Mouse (Mus musculus): ENCODE results near the gene Mpz. TPM values are rescaled to one million over a fixed set of nuclear protein-coding genes. Genes with fewer than 3 reads are reported as not detected.

Gene Mpz
- polyA plus RNA-seq, 1 experiment from 2014 or later: 0.57 TPM

GRCm38 (mm10) chr1:171111020-171111780 lies 39.3 kb upstream of the Mpz start:
- under 1% methylated on average over 38 of the region's 38 CpGs for WGBS
- peaks cover 14% of the 10 kb centered on the region for H3K4me1 ChIP-seq (ENCODE audit: insufficient read depth, low read length)
- H3K9me3 ChIP-seq (ENCODE audit: low read length): no peaks in the 10 kb centered on the region
- no peaks in the 10 kb centered on the region for H3K27me3 ChIP-seq (ENCODE audit: insufficient read depth, low read length)
- H3K4me3 ChIP-seq (ENCODE audit: low read length): peak overlapping the region; percentile 69
- ATAC-seq (ENCODE audit: low FRiP score, low TSS enrichment): peak; percentile 88
- H3K27ac ChIP-seq (ENCODE audit: low read length): peak overlapping the region; percentile 84
- peak overlapping the region; percentile 70 for H3K9ac ChIP-seq (replicated peaks; ENCODE audit: low read length)
- peak overlapping the region; percentile 63 for H3K4me2 ChIP-seq (replicated peaks; ENCODE audit: low read depth, low read length)
- no peaks in the 10 kb centered on the region for H3K36me3 ChIP-seq (ENCODE audit: insufficient read depth, low read length)

GRCm38 (mm10) chr1:171111781-171112575 lies 38.5 kb upstream of the Mpz start:
- Histone ChIP-seq H3K36me3 (ENCODE audit: insufficient read depth, low read length) (no peaks in the 10 kb centered on the region), H3K9ac (replicated peaks; ENCODE audit: low read length) (peak overlapping the region; percentile 70), H3K4me1 (ENCODE audit: insufficient read depth, low read length) (peaks cover 14% of the 10 kb centered on the region), H3K27me3 (ENCODE audit: insufficient read depth, low read length) (no peaks in the 10 kb centered on the region), H3K4me2 (replicated peaks; ENCODE audit: low read depth, low read length) (peak overlapping the region; percentile 63), H3K9me3 (ENCODE audit: low read length) (no peaks in the 10 kb centered on the region), H3K4me3 (ENCODE audit: low read length) (peak overlapping the region; percentile 69), H3K27ac (ENCODE audit: low read length) (peak overlapping the region; percentile 84)
- peak; percentile 12; the same call in 1 of the 2 replicates for ATAC-seq (ENCODE audit: low FRiP score, low TSS enrichment)
- WGBS: 3% methylated on average over 15 of the region's 15 CpGs

DNA sequence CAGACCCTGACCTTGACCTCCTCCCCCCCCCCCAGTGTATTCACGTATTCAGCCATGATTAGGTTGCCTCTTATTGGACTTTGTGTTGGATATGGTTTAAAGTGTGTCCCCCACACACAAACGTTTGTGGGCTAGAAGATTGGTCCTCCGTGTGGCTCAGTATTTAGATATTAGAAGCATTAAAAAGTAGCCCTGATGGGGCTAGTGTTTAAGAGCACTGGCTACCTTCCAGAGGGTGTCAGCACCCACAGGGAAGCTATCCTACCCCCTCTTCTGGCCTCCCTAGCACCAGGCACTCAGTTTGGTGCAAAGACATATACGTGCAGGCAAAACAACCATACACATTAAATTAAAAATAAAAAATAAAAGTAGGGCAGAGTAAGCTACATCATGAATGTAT lies 37.5 kb upstream of the Mpz start:
- H3K4me3 ChIP-seq (ENCODE audit: low read length): no peak overlapping the region
- 67% methylated on average over 4 of the region's 4 CpGs for WGBS
- H3K9ac ChIP-seq (replicated peaks; ENCODE audit: low read length): no peak overlapping the region
- H3K9me3 ChIP-seq (ENCODE audit: low read length): no peaks in the 10 kb centered on the region
- H3K27ac ChIP-seq (ENCODE audit: low read length): no peak overlapping the region
- ATAC-seq (ENCODE audit: low FRiP score, low TSS enrichment): no peak
- H3K36me3 ChIP-seq (ENCODE audit: insufficient read depth, low read length): no peaks in the 10 kb centered on the region
- H3K27me3 ChIP-seq (ENCODE audit: insufficient read depth, low read length): no peaks in the 10 kb centered on the region
- no peak overlapping the region for H3K4me2 ChIP-seq (replicated peaks; ENCODE audit: low read depth, low read length)
- H3K4me1 ChIP-seq (ENCODE audit: insufficient read depth, low read length): peaks cover 14% of the 10 kb centered on the region

DNA sequence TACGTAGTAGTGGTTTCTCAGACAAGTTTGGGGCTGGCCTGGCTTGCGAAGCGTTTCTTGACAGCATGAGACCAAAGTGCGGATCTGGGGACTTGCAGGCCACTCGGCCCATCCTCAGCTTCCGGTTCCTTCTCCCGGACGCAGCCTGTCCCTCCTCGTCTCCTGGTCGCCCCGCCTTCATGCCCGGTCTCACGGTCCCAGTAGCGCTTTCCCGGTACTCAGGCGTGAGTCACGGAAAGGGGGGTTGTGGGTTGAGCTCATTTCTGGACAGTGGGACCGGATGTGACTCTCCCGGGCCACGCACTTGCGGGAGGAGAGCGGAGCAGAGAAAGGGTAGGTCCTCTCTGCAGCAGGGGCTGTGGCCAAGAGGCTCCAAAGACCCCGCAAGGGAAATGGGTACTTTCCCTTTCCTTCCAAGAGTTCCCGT lies 36.6 kb upstream of the Mpz start, which contains the start of gene Cfap126:
Gene Cfap126 (plus strand): TSS at position 46 of the 427 bp plus-strand sequence.
- H3K4me1 ChIP-seq (ENCODE audit: insufficient read depth, low read length): peaks cover 14% of the 10 kb centered on the region
- peak within 1 kb of the TSS; percentile 75 for H3K27ac ChIP-seq (ENCODE audit: low read length)
- H3K36me3 ChIP-seq (ENCODE audit: insufficient read depth, low read length): no peaks in the 10 kb centered on the region
- no peaks in the 10 kb centered on the region for H3K9me3 ChIP-seq (ENCODE audit: low read length)
- H3K4me3 ChIP-seq (ENCODE audit: low read length): peak within 1 kb of the TSS; percentile 49
- under 1% methylated on average over 24 of the region's 24 CpGs for WGBS
- peak within 1 kb of the TSS; percentile 58 for H3K4me2 ChIP-seq (replicated peaks; ENCODE audit: low read depth, low read length)
- H3K27me3 ChIP-seq (ENCODE audit: insufficient read depth, low read length): no peaks in the 10 kb centered on the region
- H3K9ac ChIP-seq (replicated peaks; ENCODE audit: low read length): peak within 1 kb of the TSS; percentile 69
- peak; percentile 58 for ATAC-seq (ENCODE audit: low FRiP score, low TSS enrichment)

GRCm38 (mm10) chr1:171116280-171116679 lies 34.2 kb upstream of the Mpz start:
- Histone ChIP-seq H3K27me3 (ENCODE audit: insufficient read depth, low read length) (no peaks in the 10 kb centered on the region), H3K4me2 (replicated peaks; ENCODE audit: low read depth, low read length) (no peak overlapping the region), H3K4me1 (ENCODE audit: insufficient read depth, low read length) (peaks cover 10% of the 10 kb centered on the region), H3K9me3 (ENCODE audit: low read length) (no peaks in the 10 kb centered on the region), H3K9ac (replicated peaks; ENCODE audit: low read length) (no peak overlapping the region), H3K36me3 (ENCODE audit: insufficient read depth, low read length) (no peaks in the 10 kb centered on the region), H3K27ac (ENCODE audit: low read length) (no peak overlapping the region), H3K4me3 (ENCODE audit: low read length) (no peak overlapping the region)
- no peak for ATAC-seq (ENCODE audit: low FRiP score, low TSS enrichment)
- WGBS: 64% methylated on average over 4 of the region's 4 CpGs

- H3K9ac ChIP-seq (replicated peaks; ENCODE audit: low read length): no peak overlapping the region
- no peaks in the 10 kb centered on the region for H3K36me3 ChIP-seq (ENCODE audit: insufficient read depth, low read length)
- no peaks in the 10 kb centered on the region for H3K27me3 ChIP-seq (ENCODE audit: insufficient read depth, low read length)
- H3K4me1 ChIP-seq (ENCODE audit: insufficient read depth, low read length): peaks cover 3% of the 10 kb centered on the region; the same call in 1 of the 2 replicates
- H3K4me2 ChIP-seq (replicated peaks; ENCODE audit: low read depth, low read length): no peak overlapping the region
- no peak overlapping the region for H3K4me3 ChIP-seq (ENCODE audit: low read length)
- no peaks in the 10 kb centered on the region for H3K9me3 ChIP-seq (ENCODE audit: low read length)
- no peak overlapping the region for H3K27ac ChIP-seq (ENCODE audit: low read length)
- 7% methylated on average over 4 of the region's 4 CpGs for WGBS
- ATAC-seq (ENCODE audit: low FRiP score, low TSS enrichment): no peak
These were observed 32.2 kb upstream of the Mpz start for GRCm38 (mm10) chr1:171118269-171118684.

- Histone ChIP-seq H3K9ac (replicated peaks; ENCODE audit: low read length) (no peak overlapping the region), H3K9me3 (ENCODE audit: low read length) (no peaks in the 10 kb centered on the region), H3K4me3 (ENCODE audit: low read length) (no peak overlapping the region), H3K4me1 (ENCODE audit: insufficient read depth, low read length) (no peaks in the 10 kb centered on the region), H3K36me3 (ENCODE audit: insufficient read depth, low read length) (no peaks in the 10 kb centered on the region), H3K27ac (ENCODE audit: low read length) (no peak overlapping the region), H3K4me2 (replicated peaks; ENCODE audit: low read depth, low read length) (no peak overlapping the region), H3K27me3 (ENCODE audit: insufficient read depth, low read length) (no peaks in the 10 kb centered on the region)
- 91% methylated on average over 5 of the region's 5 CpGs for WGBS
- ATAC-seq (ENCODE audit: low FRiP score, low TSS enrichment): no peak
These were observed 31.5 kb upstream of the Mpz start for GRCm38 (mm10) chr1:171118996-171119395.

- Histone ChIP-seq H3K9ac (replicated peaks; ENCODE audit: low read length) (no peak overlapping the region), H3K27ac (ENCODE audit: low read length) (no peak overlapping the region), H3K27me3 (ENCODE audit: insufficient read depth, low read length) (no peaks in the 10 kb centered on the region), H3K36me3 (ENCODE audit: insufficient read depth, low read length) (no peaks in the 10 kb centered on the region), H3K4me3 (ENCODE audit: low read length) (no peak overlapping the region), H3K9me3 (ENCODE audit: low read length) (no peaks in the 10 kb centered on the region), H3K4me2 (replicated peaks; ENCODE audit: low read depth, low read length) (no peak overlapping the region), H3K4me1 (ENCODE audit: insufficient read depth, low read length) (no peaks in the 10 kb centered on the region)
- WGBS: 88% methylated on average over 14 of the region's 14 CpGs
- no peak for ATAC-seq (ENCODE audit: low FRiP score, low TSS enrichment)
These were observed 31.1 kb upstream of the Mpz start for GRCm38 (mm10) chr1:171119405-171119804.

GRCm38 (mm10) chr1:171120893-171121292 lies 29.6 kb upstream of the Mpz start:
- Histone ChIP-seq H3K27ac (ENCODE audit: low read length) (no peak overlapping the region), H3K4me3 (ENCODE audit: low read length) (no peak overlapping the region), H3K27me3 (ENCODE audit: insufficient read depth, low read length) (no peaks in the 10 kb centered on the region), H3K4me1 (ENCODE audit: insufficient read depth, low read length) (no peaks in the 10 kb centered on the region), H3K9ac (replicated peaks; ENCODE audit: low read length) (no peak overlapping the region), H3K9me3 (ENCODE audit: low read length) (no peaks in the 10 kb centered on the region), H3K36me3 (ENCODE audit: insufficient read depth, low read length) (no peaks in the 10 kb centered on the region), H3K4me2 (replicated peaks; ENCODE audit: low read depth, low read length) (no peak overlapping the region)
- ATAC-seq (ENCODE audit: low FRiP score, low TSS enrichment): no peak
- WGBS: 31% methylated on average over 3 of the region's 3 CpGs

GRCm38 (mm10) chr1:171121839-171122238 lies 28.7 kb upstream of the Mpz start:
- no peak for ATAC-seq (ENCODE audit: low FRiP score, low TSS enrichment)
- Histone ChIP-seq H3K9me3 (ENCODE audit: low read length) (no peaks in the 10 kb centered on the region), H3K9ac (replicated peaks; ENCODE audit: low read length) (no peak overlapping the region), H3K27me3 (ENCODE audit: insufficient read depth, low read length) (no peaks in the 10 kb centered on the region), H3K4me2 (replicated peaks; ENCODE audit: low read depth, low read length) (no peak overlapping the region), H3K27ac (ENCODE audit: low read length) (no peak overlapping the region), H3K36me3 (ENCODE audit: insufficient read depth, low read length) (no peaks in the 10 kb centered on the region), H3K4me3 (ENCODE audit: low read length) (no peak overlapping the region), H3K4me1 (ENCODE audit: insufficient read depth, low read length) (no peaks in the 10 kb centered on the region)
- WGBS: 46% methylated on average over 5 of the region's 5 CpGs

Measured in kidney, embryonic 16.5 days (tissue).